Mouse (Mus musculus): ENCODE measurements around the gene Klk1b1. TPM values are rescaled to one million over a fixed set of nuclear protein-coding genes. Genes with fewer than 3 reads are reported as not detected.
"Not testable (repeated sequence)": the region's sequence is repeated elsewhere in the genome, so short reads cannot be mapped to it uniquely, and the experiment has no call there.

Klk1b1 gene
- polyA plus RNA-seq, 1 experiment from 2014 or later, result not detected

DNA sequence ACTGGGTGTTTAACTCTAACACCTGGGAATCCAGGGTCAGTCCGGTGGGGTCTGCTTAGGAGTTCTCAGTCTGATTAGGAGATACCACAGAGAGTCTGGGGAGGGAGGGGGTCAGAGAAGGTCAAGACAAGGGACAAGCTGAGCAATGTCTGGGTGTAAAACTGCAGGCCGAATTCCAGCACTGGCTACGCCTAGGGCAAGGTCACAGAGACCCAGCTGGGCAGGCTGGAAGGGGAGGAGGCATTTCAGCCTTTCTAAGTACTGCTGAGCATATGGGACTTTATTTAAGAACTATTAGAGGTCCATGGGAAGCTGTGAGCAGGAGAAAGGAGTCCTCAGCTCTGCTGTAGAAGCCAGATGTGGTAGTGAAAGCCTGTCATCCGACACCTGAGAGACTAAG lies 34.2 kb upstream of the Klk1b1 start:
- Histone ChIP-seq H3K9ac (replicated peaks; ENCODE audit: low read depth, low read length) (no peak overlapping the region), H3K36me3 (ENCODE audit: control insufficient read depth, insufficient read depth) (no peaks in the 10 kb centered on the region), H3K4me2 (ENCODE audit: low read length) (no peak overlapping the region), H3K27me3 (replicated peaks; ENCODE audit: control insufficient read depth, insufficient read depth, low read length) (0 out of 2 replicates have a peak, but pooled peaks cover 3% of the 10 kb centered on the region), H3K9me3 (ENCODE audit: control insufficient read depth, low read length) (no peaks in the 10 kb centered on the region), H3K4me3 (replicated peaks; ENCODE audit: low read length) (no peak overlapping the region), H3K27ac (ENCODE audit: low read length) (no peak overlapping the region), H3K4me1 (replicated peaks; ENCODE audit: control insufficient read depth, insufficient read depth, low read length) (no peaks in the 10 kb centered on the region)
- 70% methylated on average over 4 of the region's 4 CpGs for WGBS
- no peak for ATAC-seq

DNA sequence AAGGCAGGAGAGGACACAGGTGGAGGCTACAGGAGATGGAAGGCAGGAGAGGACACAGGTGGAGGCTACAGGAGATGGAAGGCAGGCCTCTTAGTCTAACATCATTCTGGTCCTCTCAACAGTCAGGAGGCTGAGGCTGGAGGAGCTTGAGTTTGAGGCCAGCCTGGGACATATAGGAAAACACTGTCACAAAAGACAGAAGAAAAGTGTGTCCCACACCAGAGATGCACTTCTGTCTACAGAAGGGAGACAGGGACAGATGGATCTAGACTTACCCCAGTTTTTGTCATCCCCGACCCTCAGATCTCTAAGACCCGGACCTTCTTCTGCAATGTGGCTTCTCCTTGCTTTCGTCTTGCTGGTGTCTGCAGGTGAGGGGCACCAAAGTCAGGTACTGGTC lies 33.1 kb upstream of the Klk1b1 start, which contains the start of gene Klk15:
Gene Klk15 (plus strand): TSS at position 301 of the 400 bp plus-strand sequence.
- no peak within 1 kb of the TSS for H3K9ac ChIP-seq (replicated peaks; ENCODE audit: low read depth, low read length)
- no peaks in the 10 kb centered on the region for H3K4me1 ChIP-seq (replicated peaks; ENCODE audit: control insufficient read depth, insufficient read depth, low read length)
- H3K9me3 ChIP-seq (ENCODE audit: control insufficient read depth, low read length), result no peaks in the 10 kb centered on the region
- no peak within 1 kb of the TSS for H3K27ac ChIP-seq (ENCODE audit: low read length)
- WGBS, result 92% methylated on average over 3 of the region's 3 CpGs
- no peak within 1 kb of the TSS for H3K4me2 ChIP-seq (ENCODE audit: low read length)
- no peak within 1 kb of the TSS for H3K4me3 ChIP-seq (replicated peaks; ENCODE audit: low read length)
- H3K36me3 ChIP-seq (ENCODE audit: control insufficient read depth, insufficient read depth), result no peaks in the 10 kb centered on the region
- H3K27me3 ChIP-seq (replicated peaks; ENCODE audit: control insufficient read depth, insufficient read depth, low read length), result 0 out of 2 replicates have a peak, but pooled peaks cover 3% of the 10 kb centered on the region
- ATAC-seq, result no peak

DNA sequence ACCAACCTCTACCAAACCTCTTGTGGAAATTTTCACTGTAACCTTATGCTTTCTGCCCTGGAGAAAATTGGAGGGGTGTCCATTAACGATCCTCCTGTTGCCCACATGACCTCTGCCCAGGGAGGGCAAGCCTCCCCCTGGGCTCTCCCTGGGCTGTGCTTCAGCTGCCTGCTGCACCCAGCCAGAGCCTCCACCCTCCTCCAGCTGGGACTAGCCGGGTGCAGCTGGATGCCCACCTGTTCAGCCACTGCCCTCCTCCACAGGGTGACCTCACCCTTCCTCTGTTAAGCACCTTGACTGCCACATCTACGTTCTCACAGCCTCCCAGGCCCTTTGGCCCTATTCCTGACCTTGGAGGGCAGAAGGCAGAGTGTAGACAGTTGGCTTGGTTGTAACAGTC lies 31.8 kb upstream of the Klk1b1 start:
- H3K36me3 ChIP-seq (ENCODE audit: control insufficient read depth, insufficient read depth), result no peaks in the 10 kb centered on the region
- 66% methylated on average over 3 of the region's 3 CpGs for whole genome bisulfite sequencing
- no peak overlapping the region for H3K4me2 ChIP-seq (ENCODE audit: low read length)
- no peak for ATAC-seq
- no peak overlapping the region for H3K27ac ChIP-seq (ENCODE audit: low read length)
- 0 out of 2 replicates have a peak, but pooled peaks cover 3% of the 10 kb centered on the region for H3K27me3 ChIP-seq (replicated peaks; ENCODE audit: control insufficient read depth, insufficient read depth, low read length)
- no peaks in the 10 kb centered on the region for H3K4me1 ChIP-seq (replicated peaks; ENCODE audit: control insufficient read depth, insufficient read depth, low read length)
- H3K9ac ChIP-seq (replicated peaks; ENCODE audit: low read depth, low read length), result no peak overlapping the region
- no peaks in the 10 kb centered on the region for H3K9me3 ChIP-seq (ENCODE audit: control insufficient read depth, low read length)
- no peak overlapping the region for H3K4me3 ChIP-seq (replicated peaks; ENCODE audit: low read length)

DNA sequence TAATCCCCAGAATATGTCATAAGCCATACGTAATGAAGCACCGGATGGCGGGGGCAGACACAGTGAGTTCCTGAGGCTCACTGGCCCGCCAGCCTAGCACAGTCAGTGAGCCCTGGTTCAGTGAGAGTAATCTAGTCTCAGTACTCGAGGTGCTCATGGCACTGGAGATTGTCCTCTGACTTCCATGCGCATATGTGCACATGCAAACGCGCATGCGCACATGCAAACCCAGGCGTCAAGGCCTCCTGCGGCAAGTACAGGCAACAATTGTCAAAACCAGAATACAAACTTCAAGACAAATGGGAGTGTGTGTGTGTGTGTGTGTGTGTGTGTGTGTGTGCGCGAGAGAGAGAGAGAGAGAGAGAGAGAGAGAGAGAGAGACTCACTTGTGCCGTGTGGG lies 30.0 kb upstream of the Klk1b1 start:
- Histone ChIP-seq H3K36me3 (ENCODE audit: control insufficient read depth, insufficient read depth) (no peaks in the 10 kb centered on the region), H3K27me3 (replicated peaks; ENCODE audit: control insufficient read depth, insufficient read depth, low read length) (no peaks in the 10 kb centered on the region)

DNA sequence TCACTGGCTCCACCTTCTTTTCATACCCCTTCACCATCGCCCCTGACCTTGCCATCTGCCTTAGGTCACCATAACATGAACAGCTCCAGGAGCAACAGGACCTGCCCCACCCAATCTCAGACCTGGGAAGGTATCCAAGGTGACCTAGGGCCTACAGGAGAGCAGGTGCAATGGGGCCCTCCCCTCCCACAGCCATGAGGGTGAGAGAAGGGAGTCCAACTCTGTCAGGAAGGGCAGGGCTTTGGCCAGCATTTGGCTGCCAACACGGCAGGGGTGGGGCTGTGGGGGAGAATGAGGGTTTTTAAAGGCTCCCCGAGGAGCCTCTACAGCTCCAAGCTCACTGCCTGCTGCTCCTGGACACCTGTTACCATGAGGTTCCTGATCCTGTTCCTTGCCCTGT lies 24.3 kb upstream of the Klk1b1 start:
- not testable (repeated sequence) for ATAC-seq; H3K36me3 ChIP-seq (ENCODE audit: control insufficient read depth, insufficient read depth); H3K4me3 ChIP-seq (replicated peaks; ENCODE audit: low read length); H3K4me1 ChIP-seq (replicated peaks; ENCODE audit: control insufficient read depth, insufficient read depth, low read length); H3K9ac ChIP-seq (replicated peaks; ENCODE audit: low read depth, low read length); H3K9me3 ChIP-seq (ENCODE audit: control insufficient read depth, low read length); H3K27ac ChIP-seq (ENCODE audit: low read length); H3K4me2 ChIP-seq (ENCODE audit: low read length); H3K27me3 ChIP-seq (replicated peaks; ENCODE audit: control insufficient read depth, insufficient read depth, low read length)
- WGBS, result 72% methylated on average over 3 of the region's 3 CpGs

More for the DNA sequence above, 30.0 kb upstream of the Klk1b1 start:
- no peak for ATAC-seq
- Histone ChIP-seq H3K4me2 (ENCODE audit: low read length) (no peak overlapping the region), H3K4me3 (replicated peaks; ENCODE audit: low read length) (no peak overlapping the region), H3K4me1 (replicated peaks; ENCODE audit: control insufficient read depth, insufficient read depth, low read length) (no peaks in the 10 kb centered on the region), H3K27ac (ENCODE audit: low read length) (no peak overlapping the region), H3K9me3 (ENCODE audit: control insufficient read depth, low read length) (no peaks in the 10 kb centered on the region), H3K9ac (replicated peaks; ENCODE audit: low read depth, low read length) (no peak overlapping the region)
- 91% methylated on average over 14 of the region's 14 CpGs for WGBS

DNA sequence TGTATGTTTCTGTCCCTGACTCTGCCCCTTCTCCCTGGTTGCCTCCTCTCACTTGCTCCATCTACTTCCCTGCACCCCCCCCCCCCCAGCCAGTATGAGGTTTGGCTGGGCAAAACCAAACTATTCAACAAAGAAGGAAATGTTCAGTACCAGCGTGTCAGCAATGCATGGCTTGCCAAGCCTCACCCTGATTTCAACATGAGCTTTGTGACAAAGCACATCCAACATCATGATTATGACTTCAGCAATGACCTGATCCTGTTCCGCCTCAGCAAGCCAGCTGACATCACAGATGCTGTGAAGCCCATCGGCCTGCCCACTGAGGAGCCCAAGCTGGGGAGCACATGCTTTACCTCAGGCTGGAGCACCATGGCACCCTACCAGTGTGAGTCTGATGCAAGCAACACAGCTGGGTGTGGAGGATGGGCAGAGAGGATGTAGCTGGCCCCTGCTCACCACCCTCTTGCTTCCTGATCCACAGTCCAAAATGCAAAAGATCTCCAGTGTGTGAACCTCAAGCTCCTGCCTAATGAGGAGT lies 21.8 kb upstream of the Klk1b1 start:
- no peaks in the 10 kb centered on the region for H3K9me3 ChIP-seq (ENCODE audit: control insufficient read depth, low read length)
- no peak overlapping the region for H3K9ac ChIP-seq (replicated peaks; ENCODE audit: low read depth, low read length)
- ATAC-seq, result no peak
- no peak overlapping the region for H3K27ac ChIP-seq (ENCODE audit: low read length)
- no peaks in the 10 kb centered on the region for H3K36me3 ChIP-seq (ENCODE audit: control insufficient read depth, insufficient read depth)
- H3K4me3 ChIP-seq (replicated peaks; ENCODE audit: low read length), result no peak overlapping the region
- no peaks in the 10 kb centered on the region for H3K4me1 ChIP-seq (replicated peaks; ENCODE audit: control insufficient read depth, insufficient read depth, low read length)
- WGBS, result 86% methylated on average over 3 of the region's 3 CpGs
- H3K27me3 ChIP-seq (replicated peaks; ENCODE audit: control insufficient read depth, insufficient read depth, low read length), result no peaks in the 10 kb centered on the region
- H3K4me2 ChIP-seq (ENCODE audit: low read length), result no peak overlapping the region

DNA sequence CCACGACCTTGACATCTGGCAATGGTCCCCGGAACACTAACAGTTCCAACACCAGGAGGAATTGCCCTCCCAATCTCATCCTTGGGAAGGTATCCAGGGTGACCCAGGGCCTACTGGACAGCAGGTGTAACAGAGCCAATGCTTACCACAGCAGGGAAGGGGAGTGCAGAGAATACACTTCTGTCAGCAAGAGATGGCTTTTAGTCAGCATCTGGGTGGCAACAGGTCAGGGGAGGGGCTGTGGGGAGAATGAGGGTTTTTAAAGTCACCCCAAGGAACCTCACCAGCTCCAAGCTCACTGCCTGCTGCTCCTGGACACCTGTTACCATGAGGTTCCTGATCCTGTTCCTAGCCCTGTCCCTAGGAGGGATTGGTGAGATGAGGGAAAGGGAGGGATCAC lies 16.2 kb upstream of the Klk1b1 start, which contains the start of gene Klk1b8:
Gene Klk1b8 (plus strand): TSS at position 301 of the 400 bp plus-strand sequence.
- H3K4me3 ChIP-seq (replicated peaks; ENCODE audit: low read length), result no peak within 1 kb of the TSS
- no peaks in the 10 kb centered on the region for H3K4me1 ChIP-seq (replicated peaks; ENCODE audit: control insufficient read depth, insufficient read depth, low read length)
- H3K9me3 ChIP-seq (ENCODE audit: control insufficient read depth, low read length), result no peaks in the 10 kb centered on the region
- H3K36me3 ChIP-seq (ENCODE audit: control insufficient read depth, insufficient read depth), result no peaks in the 10 kb centered on the region
- H3K4me2 ChIP-seq (ENCODE audit: low read length), result no peak within 1 kb of the TSS
- no peaks in the 10 kb centered on the region for H3K27me3 ChIP-seq (replicated peaks; ENCODE audit: control insufficient read depth, insufficient read depth, low read length)
- 79% methylated on average over 2 of the region's 2 CpGs for WGBS
- no peak for ATAC-seq
- H3K9ac ChIP-seq (replicated peaks; ENCODE audit: low read depth, low read length), result no peak within 1 kb of the TSS
- H3K27ac ChIP-seq (ENCODE audit: low read length), result no peak within 1 kb of the TSS

DNA sequence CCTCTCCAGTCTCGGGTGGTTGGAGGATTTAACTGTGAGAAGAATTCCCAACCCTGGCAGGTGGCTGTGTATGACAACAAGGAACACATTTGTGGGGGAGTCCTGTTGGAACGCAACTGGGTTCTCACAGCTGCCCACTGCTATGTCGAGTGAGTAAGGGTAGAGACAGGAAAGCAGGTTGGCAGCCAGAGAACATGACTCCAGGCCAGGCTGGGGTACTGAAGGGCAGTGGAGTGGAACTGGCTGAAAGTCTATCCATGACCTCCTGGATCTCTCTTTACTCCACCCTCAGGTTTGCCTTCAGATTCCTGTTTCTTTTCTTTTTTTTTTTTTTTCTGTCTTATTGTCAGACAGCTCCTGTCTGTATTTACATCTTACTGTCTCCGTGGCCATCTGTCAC lies 13.8 kb upstream of the Klk1b1 start:
- no peak overlapping the region for H3K9ac ChIP-seq (replicated peaks; ENCODE audit: low read depth, low read length)
- 60% methylated on average over 4 of the region's 4 CpGs for WGBS
- no peaks in the 10 kb centered on the region for H3K9me3 ChIP-seq (ENCODE audit: control insufficient read depth, low read length)
- H3K27me3 ChIP-seq (replicated peaks; ENCODE audit: control insufficient read depth, insufficient read depth, low read length), result no peaks in the 10 kb centered on the region
- no peaks in the 10 kb centered on the region for H3K36me3 ChIP-seq (ENCODE audit: control insufficient read depth, insufficient read depth)
- H3K4me3 ChIP-seq (replicated peaks; ENCODE audit: low read length), result no peak overlapping the region
- ATAC-seq, result no peak
- H3K4me1 ChIP-seq (replicated peaks; ENCODE audit: control insufficient read depth, insufficient read depth, low read length), result no peaks in the 10 kb centered on the region
- H3K27ac ChIP-seq (ENCODE audit: low read length), result no peak overlapping the region
- no peak overlapping the region for H3K4me2 ChIP-seq (ENCODE audit: low read length)

DNA sequence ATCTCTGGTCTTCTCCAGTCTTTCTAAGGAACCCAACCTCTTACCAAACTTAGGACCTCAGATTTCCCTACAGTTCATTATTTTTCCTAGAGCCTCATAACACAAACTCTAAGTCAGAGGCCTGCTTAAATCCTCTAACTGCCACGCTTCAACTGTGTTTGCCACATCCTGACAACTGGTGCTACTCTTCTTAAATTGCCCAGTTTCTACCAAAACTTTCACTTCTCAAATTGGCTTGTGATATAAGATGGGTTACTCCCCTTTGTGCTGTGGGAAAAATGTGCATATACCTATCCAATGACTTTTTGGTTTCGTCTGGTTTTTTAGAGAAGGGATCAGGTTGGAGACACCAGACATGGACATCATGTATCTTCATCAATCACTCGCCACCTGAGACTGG lies 507 bp downstream of the Klk1b1 start:
- Histone ChIP-seq H3K4me3 (replicated peaks; ENCODE audit: low read length) (no peak overlapping the region), H3K9ac (replicated peaks; ENCODE audit: low read depth, low read length) (no peak overlapping the region), H3K27me3 (replicated peaks; ENCODE audit: control insufficient read depth, insufficient read depth, low read length) (no peaks in the 10 kb centered on the region), H3K9me3 (ENCODE audit: control insufficient read depth, low read length) (no peaks in the 10 kb centered on the region), H3K4me2 (ENCODE audit: low read length) (no peak overlapping the region), H3K27ac (ENCODE audit: low read length) (no peak overlapping the region), H3K4me1 (replicated peaks; ENCODE audit: control insufficient read depth, insufficient read depth, low read length) (no peaks in the 10 kb centered on the region), H3K36me3 (ENCODE audit: control insufficient read depth, insufficient read depth) (no peaks in the 10 kb centered on the region)
- 85% methylated on average over 3 of the region's 3 CpGs for WGBS
- ATAC-seq, result no peak

DNA sequence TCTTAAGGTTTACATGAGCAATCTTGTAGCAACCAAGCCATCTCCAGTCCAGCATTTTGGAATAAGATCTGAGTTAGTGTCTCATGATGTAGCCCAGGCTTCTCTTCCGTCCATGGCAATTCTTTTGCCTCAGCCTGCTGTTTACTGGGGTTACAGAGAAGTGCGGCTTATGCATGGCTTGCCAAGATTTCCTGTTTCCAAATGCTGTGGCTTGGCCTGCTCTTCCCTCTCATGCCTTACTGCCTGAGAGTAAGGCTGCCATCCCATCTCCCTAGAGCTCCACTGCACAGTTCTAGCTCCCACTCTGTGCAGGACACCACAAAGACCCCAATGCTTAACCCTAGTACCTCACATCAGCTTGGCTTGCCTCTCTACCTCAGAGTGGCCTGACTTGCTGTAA lies 1.1 kb downstream of the Klk1b1 start:
- H3K4me3 ChIP-seq (replicated peaks; ENCODE audit: low read length), result no peak overlapping the region
- no peaks in the 10 kb centered on the region for H3K36me3 ChIP-seq (ENCODE audit: control insufficient read depth, insufficient read depth)
- H3K27me3 ChIP-seq (replicated peaks; ENCODE audit: control insufficient read depth, insufficient read depth, low read length), result no peaks in the 10 kb centered on the region
- no peak overlapping the region for H3K27ac ChIP-seq (ENCODE audit: low read length)
- no peaks in the 10 kb centered on the region for H3K9me3 ChIP-seq (ENCODE audit: control insufficient read depth, low read length)
- ATAC-seq, result no peak
- H3K4me1 ChIP-seq (replicated peaks; ENCODE audit: control insufficient read depth, insufficient read depth, low read length), result no peaks in the 10 kb centered on the region
- no peak overlapping the region for H3K9ac ChIP-seq (replicated peaks; ENCODE audit: low read depth, low read length)
- 92% methylated on average over 2 of the region's 2 CpGs for WGBS
- H3K4me2 ChIP-seq (ENCODE audit: low read length), result no peak overlapping the region

All from forebrain, embryonic 16.5 days (tissue).